Comparison of ENCODE assay signal across 8 mouse cellular contexts in the genomic region with DNA sequence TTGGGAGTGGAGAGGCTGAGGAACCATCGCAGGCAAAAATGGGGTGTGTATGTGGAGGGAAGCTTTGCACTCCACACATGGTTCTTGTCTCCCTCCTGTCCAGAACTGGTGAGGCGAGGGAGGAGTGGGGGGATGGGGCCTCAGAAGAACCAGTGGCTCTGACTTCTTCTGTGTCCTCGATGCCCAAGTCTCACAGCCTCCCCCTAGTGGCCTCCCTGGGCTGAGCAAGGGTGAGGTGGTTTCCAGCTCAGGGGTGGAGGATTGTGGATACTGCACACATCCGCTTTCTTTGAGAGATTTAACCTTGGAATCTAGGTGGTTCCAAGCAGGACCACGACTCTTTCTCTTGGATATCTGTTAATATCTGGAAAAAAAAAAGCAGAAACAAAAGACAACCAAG. TPM values are rescaled to one million over a fixed set of nuclear protein-coding genes. Genes with fewer than 3 reads are reported as not detected.
DNase-seq lines count a peak whose midpoint lies in the region; ATAC-seq and TF ChIP-seq lines count a peak whose summit lies in the region.

No protein-coding gene starts in this region.

- H3K9me3 ChIP-seq in heart, postnatal 0 days (replicated peaks; ENCODE audit: control insufficient read depth, low read length) = no peaks in the 10 kb centered on the region
- no peaks in the 10 kb centered on the region for H3K9me3 ChIP-seq in heart, embryonic 12.5 days (replicated peaks)
- H3K9me3 ChIP-seq in ES-E14 (ENCODE audit: control insufficient read depth, insufficient read depth, low read depth, low read length) = no peaks in the 10 kb centered on the region

- H3K27ac ChIP-seq in heart, postnatal 0 days (ENCODE audit: low read depth) = no peak overlapping the region
- no peak overlapping the region for H3K27ac ChIP-seq in heart, embryonic 12.5 days (ENCODE audit: poor library complexity, severe bottlenecking)
- H3K27ac ChIP-seq in ES-E14 (ENCODE audit: insufficient read depth, low read depth, low read length, poor library complexity, severe bottlenecking) = no peak overlapping the region

- H3K27me3 ChIP-seq in heart, postnatal 0 days (ENCODE audit: control insufficient read depth, insufficient read depth, low read length) = no peaks in the 10 kb centered on the region
- peaks cover 12% of the 10 kb centered on the region; the same call in 1 of the 2 replicates for H3K27me3 ChIP-seq in heart, embryonic 12.5 days (replicated peaks)

- peak; percentile 75 for TF ChIP-seq CTCF in heart, postnatal 0 days (IDR thresholded peaks at IDR 0.05; ENCODE audit: low read depth)

- no peak overlapping the region for H3K4me2 ChIP-seq in heart, postnatal 0 days (ENCODE audit: low read depth, low read length)
- H3K4me2 ChIP-seq in heart, embryonic 12.5 days = no peak overlapping the region

- no peak for TF ChIP-seq EP300 in heart, postnatal 0 days (IDR thresholded peaks at IDR 0.05; ENCODE audit: low read depth)

- no peak overlapping the region for H3K4me3 ChIP-seq in heart, postnatal 0 days (ENCODE audit: low read depth, low read length)
- no peak overlapping the region for H3K4me3 ChIP-seq in heart, embryonic 12.5 days
- H3K4me3 ChIP-seq in ES-E14 (ENCODE audit: insufficient read depth in 1 of 2, low read depth in 1 of 2, low read length in 2 of 2, poor library complexity in 1 of 2, severe bottlenecking in 1 of 2) = no peak overlapping the region

- 41% methylated on average over 5 of the region's 5 CpGs for WGBS in heart, postnatal 0 days
- WGBS in heart, embryonic 12.5 days = 37% methylated on average over 5 of the region's 5 CpGs

- no peak overlapping the region for H3K9ac ChIP-seq in heart, postnatal 0 days (replicated peaks; ENCODE audit: low read depth, low read length)
- no peak overlapping the region for H3K9ac ChIP-seq in heart, embryonic 12.5 days
- no peak overlapping the region for H3K9ac ChIP-seq in ES-E14 (ENCODE audit: insufficient read depth, low read depth, low read length, poor library complexity, severe bottlenecking)

- no peak for ATAC-seq in heart, postnatal 0 days (ENCODE audit: insufficient read depth, low read depth)
- ATAC-seq in heart, embryonic 12.5 days (ENCODE audit: insufficient number of reproducible peaks, low FRiP score) = no peak

- in situ Hi-C loops in ES-E14 (cut with MboI; ENCODE audit: low sequenced_read_pairs in 2 of 2, unreplicated experiment in 2 of 2) = no loop called here

- H3K36me3 ChIP-seq in heart, postnatal 0 days (replicated peaks; ENCODE audit: control insufficient read depth, insufficient read depth, low read length) = no peaks in the 10 kb centered on the region
- H3K36me3 ChIP-seq in heart, embryonic 12.5 days = no peaks in the 10 kb centered on the region
- H3K36me3 ChIP-seq in ES-E14 (ENCODE audit: control insufficient read depth, insufficient read depth, low read length, poor library complexity, severe bottlenecking) = no peaks in the 10 kb centered on the region

- no peak for DNase-seq in heart, postnatal 0 days (ENCODE audit: low spot score)
- DNase-seq in ES-E14 (ENCODE audit: low read depth, low spot score) = peak; percentile 62
- DNase-seq in cerebellum, adult 11 months = peak; percentile 69
- DNase-seq in gastrocnemius, postnatal 25 days = peak; percentile 19
- peak; percentile 27 to 66 for DNase-seq in layer of hippocampus, postnatal 25 days (ENCODE audit: extremely low spot score in 1 of 2, low spot score in 1 of 2)
- DNase-seq in mesoderm, embryonic 11.5 days (ENCODE audit: low read depth, low spot score) = peak; percentile 33
- DNase-seq in testis, postnatal 10 days (ENCODE audit: low spot score) = peak; percentile 81

- peaks cover 9% of the 10 kb centered on the region for H3K4me1 ChIP-seq in heart, postnatal 0 days (ENCODE audit: control insufficient read depth, insufficient read depth)
- peaks cover 7% of the 10 kb centered on the region for H3K4me1 ChIP-seq in heart, embryonic 12.5 days (replicated peaks)
- H3K4me1 ChIP-seq in ES-E14 (ENCODE audit: control insufficient read depth in 2 of 2, insufficient read depth in 2 of 2, low read length in 2 of 2, poor library complexity in 1 of 2) = peaks cover 0 to 9% of the 10 kb centered on the region in 2 experiments; a peak in 1 of 4 replicates

TF ChIP-seq in ES-E14, 5 proteins besides CTCF, POLR2A, EP300 and RAD21:
- TF ChIP-seq ZNF384 (IDR thresholded peaks at IDR 0.05; ENCODE audit: low read depth, low read length) = no peak
- TF ChIP-seq ZC3H11A (IDR thresholded peaks at IDR 0.05; ENCODE audit: borderline replicate concordance, low read depth, low read length) = no peak
- TF ChIP-seq MAFK (IDR thresholded peaks at IDR 0.05; ENCODE audit: insufficient read depth, low read depth, low read length) = no peak
- TF ChIP-seq HCFC1 (IDR thresholded peaks at IDR 0.05; ENCODE audit: borderline replicate concordance, insufficient read depth, low read length) = no peak
- no peak for TF ChIP-seq CHD2 (IDR thresholded peaks at IDR 0.05; ENCODE audit: low read depth, low read length)
TF ChIP-seq in ES-E14: peak in this region for 0.

RNA-seq across cellular contexts. Expression of a gene that starts 44.5 kb away (rescaled TPM):
- total RNA-seq in heart, postnatal 0 days (2014; rRNA removed; ENCODE audit: low replicate concordance) = not detected in 2 replicates
- polyA plus RNA-seq in heart, postnatal 0 days (2015; fragmentation: Nextera tagmentation; extraction: Ambion mirVana) = not detected in 2 replicates
- polyA plus RNA-seq in heart, embryonic 12.5 days (2016; fragmentation: Nextera tagmentation; extraction: Ambion mirVana) = not detected in 2 replicates
- not detected in 2 replicates for total RNA-seq in ES-E14 (2012; rRNA removed)
- not detected for total RNA-seq in gastrocnemius, postnatal 25 days (2021)
- not detected for total RNA-seq in layer of hippocampus, postnatal 25 days (2021)
